Mouse (Mus musculus) heart, embryonic 14.5 days (tissue): ENCODE results near the gene A630001G21Rik. TPM values are rescaled to one million over a fixed set of nuclear protein-coding genes. Genes with fewer than 3 reads are reported as not detected.
A peak's percentile ranks its signal among the peaks of the same experiment; 100 is the strongest.

Experiments
- ATAC-seq: fragments of 200-750 bp; cut with Nextera tagmentation; 2 replicates; pipeline ENCODE4 v1.8.0; 2017; ENCODE audit warnings: low read depth, moderate TSS enrichment; ENCODE audit not compliant: insufficient number of reproducible peaks, insufficient read depth, low FRiP score
- H3K27ac ChIP-seq, 2 experiments: fragments of 200-500 bp in 1 of 2; fragments of 300-500 bp in 1 of 2; sonication (generic) in 1 of 2; replicated peaks in 1 of 2; 2 replicates each; pipeline ENCODE4 v1.5.1; 2012 to 2014; ENCODE audit warnings: low read depth in 2 of 2, low read length in 2 of 2, control low read depth in 1 of 2, mild to moderate bottlenecking in 1 of 2, mixed read lengths in 1 of 2; ENCODE audit not compliant: control insufficient read depth in 1 of 2, insufficient read depth in 1 of 2
- H3K27me3 ChIP-seq: fragments of 300-500 bp; sonication (generic); 2 replicates; pipeline ENCODE4 v1.6.1; 2014; ENCODE audit warnings: mild to moderate bottlenecking, low read length, control low read depth; ENCODE audit not compliant: control insufficient read depth, insufficient read depth
- H3K36me3 ChIP-seq: fragments of 300-500 bp; sonication (generic); 2 replicates; pipeline ENCODE4 v1.6.1; 2014; ENCODE audit warnings: mild to moderate bottlenecking, control low read depth, low read length, mixed read lengths; ENCODE audit not compliant: control insufficient read depth, insufficient read depth
- H3K4me1 ChIP-seq, 2 experiments: fragments of 200-500 bp in 1 of 2; fragments of 300-500 bp in 1 of 2; sonication (generic) in 1 of 2; 2 replicates each; pipeline ENCODE4 v1.6.1; 2012 to 2014; ENCODE audit warnings: low read length in 2 of 2, control low read depth in 1 of 2, mixed read lengths in 1 of 2; ENCODE audit not compliant: control insufficient read depth in 2 of 2, insufficient read depth in 2 of 2
- H3K4me2 ChIP-seq: fragments of 300-500 bp; sonication (generic); 2 replicates; pipeline ENCODE4 v1.6.1; 2014; ENCODE audit warnings: mild to moderate bottlenecking, low read length
- H3K4me3 ChIP-seq, 2 experiments: fragments of 200-500 bp in 1 of 2; fragments of 300-500 bp in 1 of 2; sonication (generic) in 1 of 2; 2 replicates each; pipeline ENCODE4 v1.5.1; 2012 to 2014; ENCODE audit warnings: low read length in 2 of 2, mild to moderate bottlenecking in 2 of 2, control low read depth in 1 of 2, low read depth in 1 of 2, moderate library complexity in 1 of 2; ENCODE audit not compliant: control insufficient read depth in 1 of 2, insufficient read depth in 1 of 2
- H3K9ac ChIP-seq: fragments of 300-500 bp; sonication (generic); 2 replicates; pipeline ENCODE4 v1.6.1; 2014; ENCODE audit warnings: mild to moderate bottlenecking, low read length
- H3K9me3 ChIP-seq: fragments of 300-500 bp; sonication (generic); 2 replicates; pipeline ENCODE4 v1.6.1; 2016; ENCODE audit warnings: low read length, control low read depth; ENCODE audit not compliant: control insufficient read depth
- WGBS: fragments of 180-500 bp; shearing (Covaris S2); extraction: QIAGEN DNeasy Blood & Tissue Kit; methylation state at CpG from one replicate; pipeline ENCODE4 v1.1.7; 2014; 5-methylcytosine and 5-hydroxymethylcytosine counted together
- polyA plus RNA-seq: library from polyadenylated mRNA; unstranded; fragments of >200 nt; fragmentation: Nextera tagmentation; extraction: Ambion mirVana; gene quantifications from 2 replicates; pipeline ENCODE4 v1.2.1, GENCODE M21; 2014

The A630001G21Rik gene
- polyA plus RNA-seq, 1 experiment from 2014 or later: 1.4 TPM

GRCm38 (mm10) chr1:85742916-85743505 is 35.4 kb downstream of the A630001G21Rik start:
- H3K27ac ChIP-seq: no peak overlapping the region
- no peaks in the 10 kb centered on the region for H3K9me3 ChIP-seq
- no peak for ATAC-seq
- no peaks in the 10 kb centered on the region for H3K36me3 ChIP-seq
- H3K9ac ChIP-seq: no peak overlapping the region
- no peaks in the 10 kb centered on the region for H3K4me1 ChIP-seq
- H3K27me3 ChIP-seq: no peaks in the 10 kb centered on the region
- 24% methylated on average over 2 of the region's 2 CpGs for WGBS
- no peak overlapping the region for H3K4me2 ChIP-seq
- no peak overlapping the region for H3K4me3 ChIP-seq

DNA sequence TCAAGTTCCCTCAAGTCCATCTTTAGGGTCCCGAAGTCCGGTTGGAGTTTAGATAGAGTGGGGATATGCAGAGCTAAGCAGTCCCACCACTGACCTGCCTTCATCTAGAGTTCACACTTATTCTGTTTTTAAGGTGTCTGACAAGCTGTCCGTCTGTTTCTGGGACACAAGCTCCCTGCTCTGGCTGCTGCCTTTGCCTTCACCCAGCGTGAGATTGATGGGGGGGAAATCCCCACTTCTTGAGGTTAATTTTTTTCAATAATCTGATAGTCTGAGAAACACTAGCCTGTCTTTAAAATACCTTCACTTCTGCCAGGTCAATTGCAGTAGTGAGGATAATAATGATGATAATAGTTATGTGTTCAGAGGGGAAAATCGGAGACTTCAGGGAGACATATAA is 36.1 kb downstream of the A630001G21Rik start:
- Histone ChIP-seq H3K9ac (no peak overlapping the region), H3K4me3 (no peak overlapping the region), H3K36me3 (no peaks in the 10 kb centered on the region), H3K9me3 (no peaks in the 10 kb centered on the region), H3K27ac (no peak overlapping the region), H3K4me2 (no peak overlapping the region), H3K4me1 (no peaks in the 10 kb centered on the region), H3K27me3 (no peaks in the 10 kb centered on the region)
- WGBS: 60% methylated on average over 5 of the region's 5 CpGs
- no peak for ATAC-seq

- no peaks in the 10 kb centered on the region for H3K27me3 ChIP-seq
- no peak overlapping the region for H3K4me2 ChIP-seq
- ATAC-seq: no peak
- H3K27ac ChIP-seq: no peak overlapping the region
- WGBS: 82% methylated on average over 6 of the region's 6 CpGs
- no peak overlapping the region for H3K4me3 ChIP-seq
- H3K9me3 ChIP-seq: no peaks in the 10 kb centered on the region
- H3K4me1 ChIP-seq: peaks cover 0 to 5% of the 10 kb centered on the region in 2 experiments; a peak in 1 of 4 replicates
- no peak overlapping the region for H3K9ac ChIP-seq
- no peaks in the 10 kb centered on the region for H3K36me3 ChIP-seq
Measured at GRCm38 (mm10) chr1:85740923-85741322, 37.5 kb downstream of the A630001G21Rik start.

- H3K9ac ChIP-seq: no peak overlapping the region
- no peak overlapping the region for H3K4me3 ChIP-seq
- no peak overlapping the region for H3K4me2 ChIP-seq
- peaks cover 0 to 5% of the 10 kb centered on the region in 2 experiments; a peak in 1 of 4 replicates for H3K4me1 ChIP-seq
- ATAC-seq: no peak
- no peaks in the 10 kb centered on the region for H3K27me3 ChIP-seq
- no peak overlapping the region for H3K27ac ChIP-seq
- H3K36me3 ChIP-seq: no peaks in the 10 kb centered on the region
- no peaks in the 10 kb centered on the region for H3K9me3 ChIP-seq
Measured at GRCm38 (mm10) chr1:85739819-85740218, 38.6 kb downstream of the A630001G21Rik start.

DNA sequence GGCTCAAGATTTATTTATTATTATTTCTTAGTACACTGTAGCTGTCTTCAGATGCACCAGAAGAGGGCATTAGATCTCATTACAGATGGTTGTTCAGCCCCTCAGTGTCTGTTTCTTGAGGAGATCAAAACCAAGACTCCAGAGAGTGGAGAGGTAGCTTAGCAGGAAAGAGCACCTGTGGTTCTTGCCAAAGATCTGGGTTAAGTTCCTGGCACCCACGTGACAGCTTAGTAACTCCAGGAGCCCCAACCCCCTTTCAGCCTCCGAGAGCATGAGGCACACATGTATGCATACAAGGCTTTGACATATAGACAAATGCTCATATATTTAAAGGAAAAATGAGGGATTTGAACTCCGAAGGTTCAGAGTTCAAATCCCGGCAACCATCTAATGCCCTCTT is 39.4 kb downstream of the A630001G21Rik start:
- H3K4me1 ChIP-seq: peaks cover 0 to 5% of the 10 kb centered on the region in 2 experiments; a peak in 1 of 4 replicates
- H3K4me2 ChIP-seq: no peak overlapping the region
- no peak overlapping the region for H3K9ac ChIP-seq
- H3K36me3 ChIP-seq: no peaks in the 10 kb centered on the region
- WGBS: 89% methylated on average over 4 of the region's 4 CpGs
- no peak overlapping the region for H3K4me3 ChIP-seq
- no peak overlapping the region for H3K27ac ChIP-seq
- no peaks in the 10 kb centered on the region for H3K27me3 ChIP-seq
- no peak for ATAC-seq
- H3K9me3 ChIP-seq: no peaks in the 10 kb centered on the region

DNA sequence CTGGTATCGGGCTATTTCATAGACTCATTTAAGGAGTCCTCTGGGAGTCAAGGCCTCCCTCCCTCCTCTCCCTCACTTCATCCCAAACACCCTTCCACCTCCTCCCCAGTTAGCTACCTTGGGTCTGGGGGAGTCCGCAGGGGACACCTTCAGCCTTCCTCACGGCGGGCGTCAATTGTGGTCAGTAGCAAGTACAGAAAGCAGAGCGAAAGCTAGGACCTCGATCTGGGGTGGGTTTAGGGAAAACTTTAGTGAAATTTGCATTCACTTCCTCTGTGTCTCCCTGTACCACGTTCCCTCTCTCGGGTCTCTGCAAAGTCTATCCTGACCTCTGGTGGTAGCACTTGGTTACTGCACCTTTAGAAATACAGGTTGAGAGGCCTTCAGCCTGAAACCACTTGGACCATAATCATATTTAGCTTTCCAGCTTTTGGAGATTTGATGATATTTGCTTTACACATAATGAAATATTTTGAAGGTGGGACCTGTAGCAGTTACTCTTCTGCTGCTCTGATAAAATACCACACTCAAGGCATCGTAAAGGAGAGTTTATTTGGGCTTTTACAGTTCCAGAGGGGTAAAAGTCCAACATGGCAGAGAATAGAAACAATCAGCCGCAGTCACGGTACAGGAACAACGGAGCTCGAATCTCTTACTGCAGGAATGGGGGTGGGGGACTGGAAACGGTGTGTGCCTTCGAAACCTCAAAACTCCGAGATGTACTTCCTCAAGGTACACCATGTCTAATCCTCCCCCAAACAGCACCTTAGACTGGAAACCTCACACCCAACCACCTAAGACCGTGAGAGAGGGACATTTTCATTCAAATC is 41.9 kb downstream of the A630001G21Rik start:
- Histone ChIP-seq H3K9ac (peak overlapping the region; percentile 70), H3K4me3 (peak overlapping the region; percentile 35), H3K4me2 (peak overlapping the region; percentile 67), H3K27ac (no peak overlapping the region), H3K36me3 (no peaks in the 10 kb centered on the region), H3K9me3 (no peaks in the 10 kb centered on the region), H3K4me1 (peaks cover 0 to 5% of the 10 kb centered on the region in 2 experiments; a peak in 1 of 4 replicates), H3K27me3 (no peaks in the 10 kb centered on the region)
- 33% methylated on average over 18 of the region's 18 CpGs for WGBS
- ATAC-seq: no peak

DNA sequence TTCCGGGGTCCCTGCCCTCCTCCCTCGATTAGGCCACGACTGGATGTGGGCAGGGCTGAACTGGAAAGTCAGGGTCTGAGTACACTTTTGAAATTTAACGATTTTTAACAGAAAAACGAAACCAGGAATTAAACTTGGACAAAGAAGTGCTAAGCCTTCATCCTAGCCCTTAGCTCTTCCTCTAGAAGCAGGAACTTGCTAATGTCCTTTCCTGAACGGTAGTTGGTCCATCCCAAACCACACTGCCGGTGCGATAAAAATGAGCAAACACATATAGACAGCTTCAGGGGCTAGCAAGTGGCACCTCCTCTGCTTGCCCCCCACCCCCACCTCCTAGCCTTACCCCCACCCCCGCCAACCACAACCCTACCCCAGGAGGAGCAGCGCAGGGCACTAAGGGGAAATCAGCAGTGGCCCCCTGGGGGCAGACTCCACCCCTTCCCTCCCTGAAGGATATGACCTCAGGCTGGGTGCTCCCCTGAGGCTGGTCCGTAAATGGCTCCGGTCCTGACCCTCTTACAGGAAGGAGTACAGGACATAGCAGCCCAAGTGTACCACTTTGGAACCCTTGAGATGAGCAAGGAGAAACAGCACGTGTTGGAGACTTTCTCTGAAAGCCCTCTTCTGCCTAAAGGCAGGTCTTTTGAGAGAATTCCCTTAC is 42.9 kb downstream of the A630001G21Rik start:
- Histone ChIP-seq H3K4me3 (peak overlapping the region in 1 of 2 experiments; percentile 35; a peak in 1 of 4 replicates), H3K9me3 (no peaks in the 10 kb centered on the region), H3K36me3 (no peaks in the 10 kb centered on the region), H3K9ac (peak overlapping the region; percentile 70; the same call in 1 of the 2 replicates), H3K27ac (no peak overlapping the region), H3K27me3 (no peaks in the 10 kb centered on the region), H3K4me2 (peak overlapping the region; percentile 67), H3K4me1 (peaks cover 0 to 5% of the 10 kb centered on the region in 2 experiments; a peak in 1 of 4 replicates)
- no peak for ATAC-seq
- WGBS: 69% methylated on average over 13 of the region's 13 CpGs
